In genomic region chr12:85350407-85351232, GRCm38 (mm10) we compare ENCODE assay signal across 7 mouse cellular contexts. TPM values are rescaled to one million over a fixed set of nuclear protein-coding genes. Genes with fewer than 3 reads are reported as not detected.
DNase-seq lines count a peak whose midpoint lies in the region; ATAC-seq and TF ChIP-seq lines count a peak whose summit lies in the region.

No protein-coding gene starts in this region.

- no peak for TF ChIP-seq CTCF in lung, embryonic 14.5 days (IDR thresholded peaks at IDR 0.05; ENCODE audit: low read depth)

- DNase-seq in lung, embryonic 14.5 days, result peak; percentile 41
- DNase-seq in lung, postnatal 14 days, result no peak
- DNase-seq in lung, postnatal 36 days, result peak; percentile 53
- no peak for DNase-seq in embryo, embryonic 10.5 days (ENCODE audit: low spot score)

- H3K9me3 ChIP-seq in lung, embryonic 14.5 days (ENCODE audit: low read depth, low read length), result no peaks in the 10 kb centered on the region
- no peaks in the 10 kb centered on the region for H3K9me3 ChIP-seq in forebrain, embryonic 15.5 days
- H3K9me3 ChIP-seq in intestine, embryonic 15.5 days, result no peaks in the 10 kb centered on the region

- no peak overlapping the region for H3K4me3 ChIP-seq in lung, embryonic 14.5 days (ENCODE audit: low read depth, low read length)
- H3K4me3 ChIP-seq in forebrain, embryonic 15.5 days, result no peak overlapping the region
- H3K4me3 ChIP-seq in intestine, embryonic 15.5 days (replicated peaks), result no peak overlapping the region

- no peak overlapping the region for H3K9ac ChIP-seq in lung, embryonic 14.5 days
- H3K9ac ChIP-seq in forebrain, embryonic 15.5 days (replicated peaks), result no peak overlapping the region
- H3K9ac ChIP-seq in intestine, embryonic 15.5 days, result no peak overlapping the region

- H3K27ac ChIP-seq in lung, embryonic 14.5 days (ENCODE audit: low read depth), result peak overlapping the region; percentile 56; the same call in 1 of the 2 replicates
- H3K27ac ChIP-seq in forebrain, embryonic 15.5 days (replicated peaks), result peak overlapping the region; percentile 83
- H3K27ac ChIP-seq in intestine, embryonic 15.5 days, result peak overlapping the region; percentile 33; the same call in 1 of the 2 replicates

- WGBS in lung, embryonic 14.5 days, result 67% methylated on average over 10 of the region's 10 CpGs
- 46% methylated on average over 10 of the region's 10 CpGs for WGBS in forebrain, embryonic 15.5 days
- WGBS in intestine, embryonic 15.5 days, result 76% methylated on average over 10 of the region's 10 CpGs

- H3K27me3 ChIP-seq in lung, embryonic 14.5 days (ENCODE audit: insufficient read depth, low read length), result no peaks in the 10 kb centered on the region
- H3K27me3 ChIP-seq in forebrain, embryonic 15.5 days, result no peaks in the 10 kb centered on the region
- H3K27me3 ChIP-seq in intestine, embryonic 15.5 days (replicated peaks), result no peaks in the 10 kb centered on the region

- no peaks in the 10 kb centered on the region for H3K4me1 ChIP-seq in lung, embryonic 14.5 days (ENCODE audit: insufficient read depth)
- peaks cover 13% of the 10 kb centered on the region for H3K4me1 ChIP-seq in forebrain, embryonic 15.5 days
- H3K4me1 ChIP-seq in intestine, embryonic 15.5 days (replicated peaks), result no peaks in the 10 kb centered on the region

- H3K36me3 ChIP-seq in lung, embryonic 14.5 days (ENCODE audit: insufficient read depth), result peaks cover 51% of the 10 kb centered on the region
- H3K36me3 ChIP-seq in forebrain, embryonic 15.5 days, result peaks cover 34% of the 10 kb centered on the region
- peaks cover 12% of the 10 kb centered on the region for H3K36me3 ChIP-seq in intestine, embryonic 15.5 days

- H3K4me2 ChIP-seq in lung, embryonic 14.5 days, result no peak overlapping the region
- no peak overlapping the region for H3K4me2 ChIP-seq in forebrain, embryonic 15.5 days (replicated peaks)
- no peak overlapping the region for H3K4me2 ChIP-seq in intestine, embryonic 15.5 days (replicated peaks)

- peak; percentile 8; the same call in 1 of the 2 replicates for ATAC-seq in lung, embryonic 14.5 days (ENCODE audit: insufficient read depth)
- ATAC-seq in forebrain, embryonic 15.5 days (replicated peaks), result peak; percentile 94
- peak; percentile 52; the same call in 1 of the 2 replicates for ATAC-seq in intestine, embryonic 15.5 days
- ATAC-seq in CD4-positive, CD25-positive, alpha-beta regulatory T cell, adult 4 months, result no peak

RNA-seq across cellular contexts. Expression of gene Nek9, which starts 11.5 kb away (rescaled TPM):
- polyA plus RNA-seq in lung, embryonic 14.5 days (2014; fragmentation: Nextera tagmentation; extraction: Ambion mirVana), result 17.2 and 18.2 TPM in 2 replicates
- 13.7 and 14.6 TPM in 2 replicates for polyA plus RNA-seq in forebrain, embryonic 15.5 days (2015; fragmentation: Nextera tagmentation; extraction: Ambion mirVana)
- polyA plus RNA-seq in intestine, embryonic 15.5 days (2015; fragmentation: Nextera tagmentation; extraction: Ambion mirVana), result 16.2 and 16.7 TPM in 2 replicates
- polyA plus RNA-seq in CD4-positive, CD25-positive, alpha-beta regulatory T cell, adult 4 months (2017; shearing (Covaris generic)), result 10 to 100 TPM; 11.2 to 13.9 TPM

RNA-seq across cellular contexts. Expression of gene Tmed10, which starts 24.0 kb away (rescaled TPM):
- 333 and 344 TPM in 2 replicates for polyA plus RNA-seq in lung, embryonic 14.5 days (2014; fragmentation: Nextera tagmentation; extraction: Ambion mirVana)
- 150 and 156 TPM in 2 replicates for polyA plus RNA-seq in forebrain, embryonic 15.5 days (2015; fragmentation: Nextera tagmentation; extraction: Ambion mirVana)
- polyA plus RNA-seq in intestine, embryonic 15.5 days (2015; fragmentation: Nextera tagmentation; extraction: Ambion mirVana), result 343 and 345 TPM in 2 replicates
- polyA plus RNA-seq in CD4-positive, CD25-positive, alpha-beta regulatory T cell, adult 4 months (2017; shearing (Covaris generic)), result 100 to 1,000 TPM; 211 to 243 TPM

Comparison
In these comparisons a context has a peak if more than half of its experiments do, and no peak if none do; other contexts are left out.
1. DNase-seq: peak in lung, embryonic 14.5 days (single experiment) and lung, postnatal 36 days (single experiment); none in lung, postnatal 14 days (single experiment) and embryo, embryonic 10.5 days (single experiment).
2. H3K27ac ChIP-seq: peak in every context shown above with its lines; median percentile 83 in forebrain, embryonic 15.5 days; 56 in lung, embryonic 14.5 days; 33 in intestine, embryonic 15.5 days.